Mouse (Mus musculus) lung, adult 18-20 months (tissue): ENCODE data around the gene Immp2l.
"Not testable (repeated sequence)": the region's sequence is repeated elsewhere in the genome, so short reads cannot be mapped to it uniquely, and the experiment has no call there.

Experiments
- DNase-seq, 2 experiments: peaks; one replicate each; pipeline ENCODE4 v3.0.0; 2022; ENCODE audit warnings: mixed read lengths in 2 of 2

The Immp2l gene

DNA sequence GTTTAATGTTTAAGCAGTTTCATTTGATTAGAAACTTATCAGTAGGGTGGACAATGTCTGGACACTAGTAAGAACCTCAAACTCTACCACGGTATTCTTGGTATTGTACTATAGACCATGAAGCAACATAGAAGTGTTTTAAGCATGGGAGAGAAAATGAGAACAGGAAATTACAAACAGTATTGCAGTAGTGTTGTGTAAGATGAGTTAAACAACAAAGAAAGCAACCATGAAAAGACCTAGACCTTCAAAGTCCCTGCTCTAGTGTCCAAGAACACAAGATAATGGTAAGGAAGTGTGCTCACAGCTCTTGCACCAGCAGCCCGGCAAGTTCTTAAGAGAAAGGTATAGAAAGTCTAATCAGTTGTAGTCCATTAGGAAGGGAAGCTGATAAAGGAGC lies 700.7 kb downstream of the Immp2l start:
- no peak for DNase-seq

DNA sequence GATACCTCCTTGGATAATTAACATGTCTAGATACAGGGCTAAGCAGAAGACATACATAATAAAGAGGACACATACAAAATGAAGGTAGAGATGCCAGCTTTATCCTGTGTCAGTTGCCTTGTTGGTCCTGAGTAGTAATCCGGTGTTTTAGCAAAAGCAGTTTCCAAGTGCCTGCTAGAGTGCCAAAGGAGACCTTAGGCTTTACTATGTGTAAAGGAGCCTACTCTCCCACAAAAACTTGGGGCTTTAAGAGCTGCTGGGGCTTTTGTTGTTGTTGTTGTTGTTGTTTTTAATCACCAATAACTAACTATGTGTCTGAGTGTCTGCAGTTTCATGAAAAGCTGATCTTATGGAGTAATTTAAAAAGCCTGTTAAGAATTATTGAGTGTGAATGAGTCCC lies 702.8 kb downstream of the Immp2l start:
- DNase-seq = no peak

DNA sequence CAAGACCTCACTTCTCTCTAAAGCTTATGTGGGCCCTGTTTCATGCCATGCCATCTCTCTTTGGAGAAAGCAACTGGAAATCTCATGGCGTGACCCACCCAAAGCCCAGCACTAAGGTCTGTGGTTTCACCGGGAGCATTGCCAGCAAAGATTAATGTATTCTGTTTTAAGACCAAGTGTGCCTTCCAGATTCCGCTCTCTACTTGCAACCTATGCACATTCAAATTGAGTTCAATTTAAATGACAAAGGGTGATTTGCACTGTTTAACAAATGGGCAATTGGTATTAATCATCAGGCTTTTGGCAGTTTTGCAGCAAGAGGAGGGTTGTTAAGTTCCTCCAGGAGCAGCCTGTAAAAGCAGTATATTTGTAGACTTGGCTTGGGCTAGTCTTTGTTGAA lies 703.3 kb downstream of the Immp2l start:
- DNase-seq = no peak

DNA sequence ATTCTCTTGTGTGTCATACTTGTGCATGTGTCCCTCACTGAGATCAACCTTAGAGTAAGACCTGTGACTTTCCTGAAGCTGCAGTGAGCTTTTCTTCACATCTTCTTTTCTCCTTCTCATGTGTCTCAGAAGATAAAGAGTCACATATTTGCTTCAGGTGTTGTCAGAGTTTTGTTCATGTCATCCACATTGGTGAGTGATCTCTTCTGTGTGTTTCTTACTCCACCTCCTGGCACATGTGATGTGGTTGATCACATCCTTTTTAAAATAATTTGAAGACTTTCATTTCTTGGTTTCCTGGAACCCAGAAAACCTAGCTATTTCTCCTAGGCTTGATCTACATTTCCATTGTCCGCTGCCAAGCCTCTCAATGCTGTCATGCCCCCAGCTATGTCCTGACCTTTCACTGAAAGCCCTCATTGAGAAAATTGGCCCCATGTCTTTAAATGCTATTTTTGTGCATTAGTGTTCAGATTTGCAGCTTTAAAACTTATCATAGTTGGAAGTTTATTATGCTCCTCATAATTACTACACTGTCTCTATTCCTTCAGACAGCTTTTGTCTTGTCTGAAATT lies 704.0 kb downstream of the Immp2l start:
- DNase-seq = no peak

DNA sequence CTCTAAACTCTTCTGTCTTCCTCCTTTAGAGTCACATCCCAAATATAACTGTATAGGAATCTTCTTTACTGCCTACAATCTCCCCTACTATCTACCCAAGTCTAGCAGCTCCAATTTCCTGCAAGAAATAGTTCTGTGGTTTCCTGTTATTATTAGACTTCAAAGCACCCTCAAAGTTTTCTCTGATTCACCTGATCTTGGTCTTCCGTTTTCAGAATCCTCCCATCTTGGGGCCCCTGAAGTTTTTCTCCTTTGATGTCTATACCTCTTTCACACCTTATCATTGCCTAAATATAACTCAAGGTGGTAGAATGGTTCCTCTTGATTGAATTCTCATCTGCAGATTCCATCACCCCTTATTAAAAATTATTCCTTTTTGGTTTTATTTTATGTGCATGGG lies 704.6 kb downstream of the Immp2l start:
- DNase-seq = no peak

DNA sequence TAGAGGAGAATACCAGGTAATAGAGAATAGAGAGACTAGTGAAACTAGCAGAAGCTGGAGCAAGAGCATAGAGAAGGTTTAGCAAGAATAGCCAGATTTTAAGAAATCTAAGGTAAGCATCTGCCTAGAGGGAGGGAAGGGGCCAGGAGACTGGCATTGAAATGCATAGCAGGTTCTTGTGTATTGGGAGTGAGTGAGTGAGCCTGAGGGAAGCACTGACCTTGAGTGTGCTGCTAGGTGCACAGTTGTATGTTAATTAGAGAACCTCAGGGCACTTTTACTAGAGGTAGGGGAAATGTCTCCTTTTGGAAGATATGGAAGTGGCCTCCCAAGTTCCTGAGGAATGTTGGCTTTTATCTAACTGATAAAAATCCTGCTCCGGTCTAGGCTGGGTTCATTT lies 705.9 kb downstream of the Immp2l start:
- no peak for DNase-seq

DNA sequence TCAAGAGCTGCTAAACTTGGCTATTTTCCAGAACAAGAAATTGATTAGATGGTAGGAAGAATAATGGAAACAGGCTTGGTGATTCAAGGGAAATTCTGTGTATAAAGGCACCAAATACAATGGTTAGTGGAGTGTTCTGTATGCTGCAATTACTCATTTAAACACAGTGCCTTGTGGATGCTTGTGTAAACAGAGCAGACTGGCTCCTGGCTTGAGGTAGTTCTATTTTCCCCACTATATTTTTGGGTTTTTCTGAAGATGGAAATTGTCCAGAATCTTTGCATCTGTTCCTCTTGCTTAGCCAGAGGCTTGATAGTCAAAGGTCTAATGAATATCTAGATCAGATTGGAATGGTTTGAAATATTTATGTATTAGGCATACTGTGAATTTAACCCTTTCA lies 709.3 kb downstream of the Immp2l start:
- DNase-seq = no peak

DNA sequence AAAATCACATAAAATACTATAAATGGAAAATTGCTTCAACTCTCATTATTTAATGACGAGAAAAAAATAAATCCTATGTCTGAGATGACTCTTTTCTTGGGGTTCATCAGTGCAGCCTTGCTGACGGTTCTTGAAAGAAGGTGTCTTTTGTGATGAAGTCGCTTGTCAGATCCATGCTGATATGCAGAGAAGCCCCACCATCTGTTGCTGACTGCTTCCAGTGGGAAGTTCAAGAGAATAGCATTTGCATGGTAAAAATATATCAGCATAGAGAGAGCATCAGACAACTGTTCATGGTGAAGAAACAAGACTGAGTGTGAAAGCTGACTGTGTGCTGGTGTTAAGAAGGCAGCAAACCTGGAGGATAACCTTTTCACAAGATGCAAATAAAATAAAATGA lies 719.0 kb downstream of the Immp2l start:
- no peak for DNase-seq

DNA sequence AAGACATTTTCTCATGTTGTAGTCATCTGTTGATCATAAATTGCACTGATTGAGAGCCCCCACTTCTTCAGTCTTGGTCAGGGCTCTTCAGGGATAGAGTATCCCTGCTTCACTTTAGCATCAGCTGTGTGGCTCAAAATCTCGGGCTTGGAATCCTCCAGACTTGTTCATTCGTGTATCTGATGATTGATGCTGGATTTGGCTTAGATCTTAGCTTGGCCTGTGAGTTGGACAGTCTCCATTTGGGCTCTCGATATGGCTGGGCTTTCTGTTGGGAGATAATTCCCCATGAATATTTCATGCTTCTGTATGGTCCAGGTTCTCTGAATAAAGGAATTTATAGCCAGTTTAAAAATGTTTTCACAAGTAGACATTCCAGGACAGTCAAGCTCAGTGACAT lies 739.5 kb downstream of the Immp2l start:
- DNase-seq = no peak

DNA sequence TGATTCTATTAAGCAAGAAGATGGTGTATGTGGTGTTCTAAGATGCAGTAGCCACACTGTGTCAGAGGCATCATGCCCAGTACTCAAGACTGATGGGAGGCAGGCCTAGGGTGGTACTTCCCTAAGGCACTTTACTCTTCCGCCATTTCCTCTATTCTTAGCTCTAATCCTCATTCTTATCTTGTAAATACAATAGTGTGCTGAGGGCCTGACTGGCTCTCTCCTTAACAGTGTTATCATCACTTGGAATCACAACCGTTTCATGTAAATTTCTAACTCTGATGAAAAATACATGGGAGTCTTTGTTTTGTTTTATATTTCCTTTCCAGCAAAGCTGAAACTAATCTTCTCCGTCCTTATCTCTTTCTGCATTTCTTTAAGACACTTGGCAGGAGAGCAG lies 750.1 kb downstream of the Immp2l start:
- no peak for DNase-seq

DNA sequence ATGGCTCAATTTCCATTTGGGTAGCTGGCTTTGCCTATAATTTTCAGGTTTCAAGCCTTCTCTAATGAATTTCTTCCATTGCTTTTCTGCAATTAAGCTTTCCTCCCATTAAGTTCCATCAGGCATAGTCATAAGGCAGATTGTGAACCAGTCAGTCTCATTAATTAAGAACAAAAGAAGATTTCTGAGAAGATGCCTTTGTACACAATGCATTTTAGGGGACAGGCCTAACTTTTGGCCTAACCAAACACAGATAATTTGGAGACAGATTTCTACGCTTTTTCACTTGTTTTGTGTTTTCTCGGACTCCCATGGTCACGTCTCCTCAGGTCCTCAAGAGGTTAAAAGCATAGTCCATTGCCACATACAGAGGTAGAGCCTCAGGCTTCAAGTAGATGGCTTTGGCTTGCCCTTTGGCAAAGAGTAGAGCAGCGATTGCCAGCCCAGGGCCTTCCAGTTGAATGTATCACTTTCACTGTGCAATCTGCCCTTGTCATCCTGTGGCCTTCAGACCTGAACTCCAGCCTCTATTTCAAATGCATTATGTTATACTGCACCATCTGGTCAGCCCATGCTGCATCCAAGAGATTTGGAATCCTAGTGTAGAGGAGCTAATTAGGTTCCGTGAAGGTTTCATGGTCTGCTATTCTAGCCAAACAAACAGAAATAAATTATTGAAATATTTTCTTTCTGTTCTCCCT lies 750.9 kb downstream of the Immp2l start:
- no peak for DNase-seq

DNA sequence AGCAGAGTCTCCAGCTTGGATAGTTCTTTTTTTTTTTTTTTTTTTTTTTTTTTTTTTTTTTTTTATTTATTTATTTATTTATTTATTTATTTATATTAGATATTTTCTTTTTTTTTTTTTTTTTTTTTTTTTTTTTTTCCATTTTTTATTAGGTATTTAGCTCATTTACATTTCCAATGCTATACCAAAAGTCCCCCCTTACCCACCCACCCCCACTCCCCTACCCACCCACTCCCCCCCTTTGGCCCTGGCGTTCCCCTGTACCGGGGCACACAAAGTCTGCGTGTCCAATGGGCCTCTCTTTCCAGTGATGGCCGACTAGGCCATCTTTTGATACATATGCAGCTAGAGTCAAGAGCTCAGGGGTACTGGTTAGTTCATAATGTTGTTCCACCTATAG lies 753.9 kb downstream of the Immp2l start:
- not testable (repeated sequence) for DNase-seq

DNA sequence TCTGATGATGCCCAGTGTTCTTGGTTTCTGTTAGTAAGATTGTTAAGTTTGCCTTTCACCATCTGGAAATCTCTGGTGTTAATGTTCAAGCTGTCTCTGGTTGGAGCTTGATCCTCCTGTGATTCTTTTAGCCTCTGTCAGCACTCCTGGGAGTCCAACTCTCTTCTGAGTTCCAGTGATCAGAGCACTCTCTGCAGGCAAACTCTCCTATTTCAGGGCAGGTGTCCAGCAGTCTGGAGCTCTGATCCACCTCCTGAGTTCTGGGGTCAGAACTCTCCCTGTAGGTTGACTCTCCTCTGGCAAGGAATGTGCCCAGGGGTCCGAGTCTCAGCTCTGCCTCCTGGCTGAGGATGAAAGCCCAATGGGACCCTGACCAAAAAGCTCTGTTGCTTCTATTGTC lies 769.8 kb downstream of the Immp2l start:
- not testable (repeated sequence) for DNase-seq

DNA sequence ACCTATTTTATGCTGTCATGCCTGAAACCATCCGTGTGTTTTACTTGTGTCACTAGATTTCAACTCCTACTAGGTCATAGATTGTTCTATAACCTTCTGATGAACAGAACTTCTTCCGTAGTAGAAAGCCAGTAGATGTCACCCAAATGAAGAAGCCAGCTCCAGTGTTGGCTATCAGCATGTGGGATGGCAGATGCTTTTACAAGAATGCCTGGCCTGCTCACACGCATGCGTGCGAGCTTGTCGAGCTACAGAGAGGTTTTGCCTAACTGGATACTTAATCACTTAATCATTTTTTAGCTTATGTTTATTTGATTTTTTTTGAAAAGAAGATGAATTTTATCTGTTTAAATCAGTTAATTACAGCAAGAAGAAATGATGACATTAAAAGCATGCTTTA lies 805.6 kb downstream of the Immp2l start:
- DNase-seq = no peak

DNA sequence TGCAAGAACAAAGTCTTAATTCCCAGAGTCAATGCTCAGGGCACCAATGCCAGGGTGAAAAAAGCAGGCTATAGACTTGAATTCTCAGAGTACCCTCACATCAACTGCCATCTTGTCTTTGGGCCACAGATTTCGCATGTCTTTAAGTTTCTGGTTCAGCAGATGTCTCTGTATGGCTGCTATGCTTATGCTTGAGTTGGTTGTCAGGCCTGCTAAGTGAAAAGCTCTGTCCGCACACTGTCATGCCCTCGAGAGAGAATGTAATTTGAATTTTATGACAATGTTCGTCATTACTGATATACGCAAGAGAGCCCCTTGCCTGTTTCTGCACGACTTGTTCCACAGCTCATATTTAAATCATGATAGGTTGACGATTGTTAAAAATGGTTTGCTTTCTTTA lies 807.8 kb downstream of the Immp2l start:
- DNase-seq = no peak

DNA sequence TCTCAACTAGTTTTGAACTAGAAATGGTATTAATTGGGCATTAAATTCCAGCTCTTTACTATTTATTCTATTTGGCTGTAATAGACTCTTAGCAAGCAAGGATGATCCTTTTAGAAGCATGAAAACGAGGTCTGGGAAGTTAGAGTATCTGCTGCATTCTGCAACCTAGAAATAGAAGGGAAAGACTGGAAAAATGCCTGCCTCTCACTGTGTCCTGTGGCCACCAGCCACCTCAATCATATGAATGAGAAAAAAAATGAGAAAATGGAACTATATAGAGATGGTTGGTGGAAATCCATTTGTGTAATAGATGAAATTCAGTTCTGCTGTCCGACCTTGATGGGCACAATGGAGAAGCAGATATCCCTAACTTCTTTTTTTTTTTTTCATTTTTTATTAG lies 810.8 kb downstream of the Immp2l start:
- no peak for DNase-seq

DNA sequence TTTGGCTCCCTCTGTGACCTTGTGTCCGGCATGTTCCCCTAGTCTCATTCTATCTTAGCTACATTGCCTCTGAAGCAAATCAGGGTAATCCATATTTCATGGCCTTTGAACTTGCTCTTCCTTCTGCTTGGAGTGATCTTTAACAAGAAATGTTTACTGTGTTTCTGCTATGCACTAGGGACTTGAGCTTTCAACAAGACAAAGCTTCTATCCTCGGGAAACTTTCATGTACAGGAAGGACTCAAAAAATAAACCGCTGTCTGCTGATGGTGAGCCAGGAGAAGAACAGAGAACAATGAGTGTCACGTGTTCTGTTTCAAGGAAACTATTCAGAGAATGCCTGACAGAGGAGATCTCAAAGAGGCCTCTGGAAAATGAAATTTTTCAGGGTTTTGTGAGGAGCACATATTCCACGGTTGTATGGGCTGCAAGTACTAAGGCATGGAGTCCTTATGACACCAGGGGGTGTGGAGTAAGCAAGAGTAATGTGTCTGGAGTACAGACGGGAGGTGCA lies 814.5 kb downstream of the Immp2l start:
- DNase-seq = peak in 1 of 2 experiments; percentile 10

DNA sequence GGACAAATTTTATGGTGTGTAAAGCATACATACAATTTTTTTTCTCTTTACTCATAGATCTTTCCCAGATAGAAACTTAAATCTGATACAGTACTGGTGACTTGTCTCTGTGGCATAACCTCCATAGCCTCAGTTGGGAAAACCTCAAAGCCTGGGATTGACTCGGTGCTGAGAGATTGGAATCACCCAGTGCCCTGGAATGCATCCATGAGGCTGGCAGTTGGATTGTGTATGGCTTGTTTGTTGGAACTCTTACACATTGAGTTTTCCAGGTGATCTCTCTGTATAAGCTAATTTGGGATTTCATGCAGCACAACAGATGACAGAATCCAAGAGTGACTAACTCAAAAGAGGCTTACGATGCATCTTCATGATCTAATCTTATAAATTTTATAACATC lies 815.4 kb downstream of the Immp2l start:
- no peak for DNase-seq

DNA sequence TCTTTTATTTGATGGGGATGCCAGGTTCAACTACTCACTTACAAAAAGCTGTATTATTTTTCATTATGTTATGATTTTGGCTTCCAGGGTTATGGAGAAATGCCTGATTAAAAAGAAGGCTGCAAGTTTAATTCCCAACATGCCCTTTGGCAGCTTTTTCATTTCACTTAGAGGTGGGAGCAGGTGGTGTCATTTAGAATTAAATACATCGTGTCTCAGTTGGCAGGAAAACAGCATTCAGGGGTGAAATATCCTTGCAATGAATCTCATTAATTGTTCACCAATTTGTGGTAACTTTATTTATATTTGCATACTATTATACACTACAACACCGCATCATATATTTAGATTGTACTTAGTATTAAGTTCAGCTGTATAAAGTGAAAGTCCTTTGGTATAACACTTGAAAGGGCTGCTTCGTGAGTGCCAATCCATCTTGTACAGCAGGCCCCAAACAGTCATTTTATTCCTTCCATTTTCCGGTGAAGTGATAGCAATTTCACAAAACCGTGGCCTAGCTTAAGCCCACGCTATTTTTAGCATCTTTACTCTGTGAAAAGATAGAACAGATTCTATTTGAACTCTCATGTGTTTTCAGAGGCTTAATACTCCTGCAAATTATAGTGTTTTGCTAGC lies 818.9 kb downstream of the Immp2l start:
- no peak for DNase-seq

DNA sequence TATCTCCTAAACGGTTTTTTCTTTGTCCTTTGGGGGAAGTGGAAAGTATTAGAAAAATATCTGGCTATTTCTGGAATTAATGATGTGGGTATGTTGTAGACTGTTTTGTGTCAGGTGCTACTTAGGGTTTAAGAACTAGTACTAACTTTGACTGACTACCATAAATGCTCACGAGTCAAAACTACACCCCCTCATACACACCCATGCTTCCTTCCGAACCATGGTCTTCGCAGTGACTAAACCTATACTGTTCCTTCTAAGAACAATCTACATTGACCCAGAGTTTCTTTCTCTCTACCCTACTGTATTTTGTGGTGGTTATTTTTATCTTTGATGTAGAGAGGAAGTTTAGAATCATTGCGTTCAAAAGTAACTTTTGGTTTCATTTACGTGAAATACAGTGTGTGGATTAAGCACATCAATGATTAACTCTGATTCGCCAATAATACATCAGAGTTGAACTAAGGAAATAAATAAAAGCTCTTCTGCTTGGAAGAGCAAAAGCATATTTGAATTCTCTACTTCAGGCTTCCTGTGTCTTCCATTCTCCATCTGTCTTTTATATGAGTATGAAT lies 828.1 kb downstream of the Immp2l start:
- DNase-seq = no peak

DNA sequence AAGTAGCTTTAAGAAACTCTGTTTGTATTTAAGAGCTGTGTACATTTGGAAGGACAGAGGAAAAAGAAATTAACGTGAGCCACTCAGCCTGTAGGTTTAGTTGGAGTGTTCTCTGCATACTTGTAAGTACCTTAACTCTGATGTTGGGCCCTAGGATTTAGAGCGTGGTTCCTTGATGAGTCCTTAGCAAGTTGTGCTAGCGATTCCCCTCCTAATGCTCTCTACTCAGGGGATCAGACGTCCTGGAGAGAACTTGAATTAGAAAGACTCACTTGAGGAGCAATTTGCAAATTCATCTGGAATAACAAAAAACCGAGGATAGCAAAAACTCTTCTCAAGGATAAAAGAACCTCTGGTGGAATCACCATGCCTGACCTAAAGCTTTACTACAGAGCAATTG lies 835.8 kb downstream of the Immp2l start:
- not testable (repeated sequence) for DNase-seq

DNA sequence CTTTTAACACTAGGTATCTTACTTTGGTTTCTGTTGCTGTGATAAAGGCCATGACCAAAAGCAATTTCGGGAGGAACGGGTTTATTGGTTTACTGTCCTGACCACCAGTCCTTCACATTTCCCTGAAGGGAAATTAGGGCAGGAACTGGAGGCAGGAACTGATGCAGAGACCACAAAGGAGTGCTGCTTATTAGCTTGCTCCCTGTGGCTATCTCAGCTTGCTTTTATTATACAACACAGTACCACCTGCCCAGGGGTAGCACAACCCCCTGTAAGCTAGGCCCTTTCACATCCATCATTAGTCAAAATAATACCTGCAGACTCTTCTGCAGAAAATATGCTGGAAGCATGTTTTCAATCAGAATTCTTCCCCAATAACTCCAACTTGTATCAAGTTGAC lies 844.4 kb downstream of the Immp2l start:
- no peak for DNase-seq

DNA sequence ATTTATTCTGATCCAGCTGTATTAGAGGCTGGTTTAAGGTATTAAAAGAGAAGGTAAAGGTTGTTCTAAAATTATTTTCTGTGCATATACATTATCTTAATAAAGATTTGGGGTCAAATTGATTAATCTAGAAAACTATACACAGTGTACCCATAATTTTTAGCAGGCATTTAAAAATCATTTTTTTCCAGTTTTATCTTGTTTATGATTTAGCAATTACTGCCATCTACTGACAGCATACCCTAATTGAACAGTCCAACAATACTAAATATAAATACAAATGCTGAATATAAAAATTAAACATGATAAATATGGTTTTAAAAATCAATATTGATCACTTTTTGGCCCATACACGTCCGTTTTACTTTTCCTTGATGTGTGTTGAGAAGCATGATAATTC lies 850.1 kb downstream of the Immp2l start:
- no peak for DNase-seq
